Mouse (Mus musculus) hindbrain, embryonic 13.5 days (tissue): ENCODE measurements around the gene Smim20. TPM values are rescaled to one million over a fixed set of nuclear protein-coding genes. Genes with fewer than 3 reads are reported as not detected.
A peak's percentile ranks its signal among the peaks of the same experiment; 100 is the strongest.

Experiments used
- ATAC-seq: fragments of 200-750 bp; cut with Nextera tagmentation; 2 replicates; pipeline ENCODE4 v1.8.0; 2017; ENCODE audit warnings: moderate TSS enrichment; ENCODE audit not compliant: low FRiP score
- H3K27ac ChIP-seq: fragments of 300-500 bp; sonication (generic); 2 replicates; pipeline ENCODE4 v1.5.1; 2015; ENCODE audit warnings: inconsistent platforms, mild to moderate bottlenecking, moderate library complexity
- H3K27me3 ChIP-seq: fragments of 300-500 bp; sonication (generic); 2 replicates; pipeline ENCODE4 v1.6.1; 2015; ENCODE audit warnings: mild to moderate bottlenecking, inconsistent platforms
- H3K36me3 ChIP-seq: fragments of 300-500 bp; sonication (generic); 2 replicates; pipeline ENCODE4 v1.6.1; 2015; ENCODE audit warnings: mild to moderate bottlenecking, inconsistent platforms
- H3K4me1 ChIP-seq: fragments of 300-500 bp; sonication (generic); replicated peaks from 2 replicates; pipeline ENCODE4 v1.6.1; 2015; ENCODE audit warnings: inconsistent platforms
- H3K4me2 ChIP-seq: fragments of 300-500 bp; sonication (generic); 2 replicates; pipeline ENCODE4 v1.6.1; 2015; ENCODE audit warnings: inconsistent platforms, mild to moderate bottlenecking, moderate library complexity
- H3K4me3 ChIP-seq: fragments of 300-500 bp; sonication (generic); 2 replicates; pipeline ENCODE4 v1.5.1; 2015; ENCODE audit warnings: mild to moderate bottlenecking, inconsistent platforms
- H3K9ac ChIP-seq: fragments of 300-500 bp; sonication (generic); 2 replicates; pipeline ENCODE4 v1.6.1; 2015; ENCODE audit warnings: mild to moderate bottlenecking, inconsistent platforms
- H3K9me3 ChIP-seq: fragments of 300-500 bp; sonication (generic); 2 replicates; pipeline ENCODE4 v1.6.1; 2016; ENCODE audit warnings: inconsistent platforms
- WGBS: fragments of 180-500 bp; shearing (Covaris S2); methylation state at CpG from one replicate; pipeline ENCODE4 v1.1.7; 2015; 5-methylcytosine and 5-hydroxymethylcytosine counted together
- polyA plus RNA-seq: library from polyadenylated mRNA; unstranded; fragments of >200 nt; fragmentation: Nextera tagmentation; extraction: Ambion mirVana; gene quantifications from 2 replicates; pipeline ENCODE4 v1.2.1, GENCODE M21; 2015

Smim20 gene
- polyA plus RNA-seq, 1 experiment from 2014 or later = 76.6 TPM

- H3K9ac ChIP-seq = no peak overlapping the region
These were observed 22.6 kb downstream of the Smim20 start for GRCm38 (mm10) chr5:53289438-53289837.

GRCm38 (mm10) chr5:53294627-53295026 is 27.7 kb downstream of the Smim20 start:
- Histone ChIP-seq H3K4me3 (no peak overlapping the region), H3K4me2 (no peak overlapping the region), H3K36me3 (no peaks in the 10 kb centered on the region), H3K27me3 (no peaks in the 10 kb centered on the region), H3K9me3 (no peaks in the 10 kb centered on the region), H3K27ac (no peak overlapping the region), H3K4me1 (no peaks in the 10 kb centered on the region), H3K9ac (no peak overlapping the region)
- WGBS = 58% methylated on average over 5 of the region's 5 CpGs
- ATAC-seq = no peak

More at GRCm38 (mm10) chr5:53289438-53289837, 22.6 kb downstream of the Smim20 start:
- H3K4me1 ChIP-seq = peaks cover 7% of the 10 kb centered on the region; the same call in 1 of the 2 replicates
- no peak overlapping the region for H3K4me2 ChIP-seq
- H3K36me3 ChIP-seq = no peaks in the 10 kb centered on the region
- no peak overlapping the region for H3K27ac ChIP-seq
- H3K4me3 ChIP-seq = no peak overlapping the region
- no peaks in the 10 kb centered on the region for H3K27me3 ChIP-seq
- 27% methylated on average over 9 of the region's 9 CpGs for WGBS
- no peak for ATAC-seq
- no peaks in the 10 kb centered on the region for H3K9me3 ChIP-seq

- Histone ChIP-seq H3K27me3 (no peaks in the 10 kb centered on the region), H3K27ac (no peak overlapping the region), H3K9ac (no peak overlapping the region), H3K9me3 (no peaks in the 10 kb centered on the region), H3K4me3 (no peak overlapping the region), H3K4me2 (no peak overlapping the region), H3K4me1 (no peaks in the 10 kb centered on the region), H3K36me3 (no peaks in the 10 kb centered on the region)
- no peak for ATAC-seq
- 89% methylated on average over 4 of the region's 4 CpGs for WGBS
These were observed 30.1 kb downstream of the Smim20 start for GRCm38 (mm10) chr5:53296961-53297360.

GRCm38 (mm10) chr5:53301496-53301895 is 34.6 kb downstream of the Smim20 start:
- no peaks in the 10 kb centered on the region for H3K9me3 ChIP-seq
- ATAC-seq = 0 out of 2 replicates have a peak, but pooled peaks have one; percentile 36
- H3K4me3 ChIP-seq = no peak overlapping the region
- H3K36me3 ChIP-seq = no peaks in the 10 kb centered on the region
- H3K4me1 ChIP-seq = no peaks in the 10 kb centered on the region
- H3K9ac ChIP-seq = no peak overlapping the region
- H3K4me2 ChIP-seq = no peak overlapping the region
- WGBS = 51% methylated on average over 8 of the region's 8 CpGs
- no peaks in the 10 kb centered on the region for H3K27me3 ChIP-seq
- H3K27ac ChIP-seq = no peak overlapping the region

GRCm38 (mm10) chr5:53302895-53303670 is 36.2 kb downstream of the Smim20 start:
- WGBS = 78% methylated on average over 10 of the region's 10 CpGs
- ATAC-seq = no peak
- no peaks in the 10 kb centered on the region for H3K36me3 ChIP-seq
- no peaks in the 10 kb centered on the region for H3K27me3 ChIP-seq
- H3K4me2 ChIP-seq = no peak overlapping the region
- H3K4me1 ChIP-seq = no peaks in the 10 kb centered on the region
- no peak overlapping the region for H3K27ac ChIP-seq
- H3K4me3 ChIP-seq = no peak overlapping the region
- no peak overlapping the region for H3K9ac ChIP-seq
- no peaks in the 10 kb centered on the region for H3K9me3 ChIP-seq

- 97% methylated on average over 6 of the region's 6 CpGs for WGBS
- no peaks in the 10 kb centered on the region for H3K27me3 ChIP-seq
- H3K27ac ChIP-seq = no peak overlapping the region
- H3K9me3 ChIP-seq = no peaks in the 10 kb centered on the region
- H3K36me3 ChIP-seq = no peaks in the 10 kb centered on the region
- H3K4me2 ChIP-seq = no peak overlapping the region
- H3K4me3 ChIP-seq = no peak overlapping the region
- no peaks in the 10 kb centered on the region for H3K4me1 ChIP-seq
- no peak overlapping the region for H3K9ac ChIP-seq
- ATAC-seq = no peak
These were observed 37.1 kb downstream of the Smim20 start for GRCm38 (mm10) chr5:53303941-53304340.

GRCm38 (mm10) chr5:53304936-53305335 is 38.1 kb downstream of the Smim20 start:
- H3K9ac ChIP-seq = no peak overlapping the region
- no peak for ATAC-seq
- no peaks in the 10 kb centered on the region for H3K4me1 ChIP-seq
- H3K4me3 ChIP-seq = no peak overlapping the region
- 71% methylated on average over 4 of the region's 4 CpGs for WGBS
- H3K27me3 ChIP-seq = no peaks in the 10 kb centered on the region
- H3K4me2 ChIP-seq = no peak overlapping the region
- no peaks in the 10 kb centered on the region for H3K9me3 ChIP-seq
- no peaks in the 10 kb centered on the region for H3K36me3 ChIP-seq
- H3K27ac ChIP-seq = no peak overlapping the region

- H3K9ac ChIP-seq = no peak overlapping the region
- H3K36me3 ChIP-seq = no peaks in the 10 kb centered on the region
- H3K4me3 ChIP-seq = no peak overlapping the region
- no peaks in the 10 kb centered on the region for H3K27me3 ChIP-seq
- H3K27ac ChIP-seq = no peak overlapping the region
- H3K4me1 ChIP-seq = no peaks in the 10 kb centered on the region
- whole genome bisulfite sequencing = 93% methylated on average over 3 of the region's 3 CpGs
- no peaks in the 10 kb centered on the region for H3K9me3 ChIP-seq
- no peak for ATAC-seq
- H3K4me2 ChIP-seq = no peak overlapping the region
These were observed 40.0 kb downstream of the Smim20 start for GRCm38 (mm10) chr5:53306864-53307263.

GRCm38 (mm10) chr5:53307437-53307836 is 40.6 kb downstream of the Smim20 start:
- Histone ChIP-seq H3K9me3 (no peaks in the 10 kb centered on the region), H3K9ac (no peak overlapping the region), H3K4me3 (no peak overlapping the region), H3K4me1 (no peaks in the 10 kb centered on the region), H3K27ac (no peak overlapping the region), H3K27me3 (no peaks in the 10 kb centered on the region), H3K36me3 (no peaks in the 10 kb centered on the region), H3K4me2 (no peak overlapping the region)
- 94% methylated on average over 5 of the region's 5 CpGs for WGBS
- ATAC-seq = no peak

- Histone ChIP-seq H3K4me2 (no peak overlapping the region), H3K4me3 (no peak overlapping the region), H3K9me3 (no peaks in the 10 kb centered on the region), H3K4me1 (no peaks in the 10 kb centered on the region), H3K27me3 (no peaks in the 10 kb centered on the region), H3K27ac (no peak overlapping the region), H3K36me3 (no peaks in the 10 kb centered on the region), H3K9ac (no peak overlapping the region)
- WGBS = 86% methylated on average over 13 of the region's 13 CpGs
- ATAC-seq = no peak
These were observed 47.7 kb downstream of the Smim20 start for GRCm38 (mm10) chr5:53314404-53315167.

- 79% methylated on average over 2 of the region's 2 CpGs for WGBS
- Histone ChIP-seq H3K4me1 (no peaks in the 10 kb centered on the region), H3K4me3 (no peak overlapping the region), H3K4me2 (no peak overlapping the region), H3K9ac (no peak overlapping the region), H3K27ac (no peak overlapping the region), H3K36me3 (no peaks in the 10 kb centered on the region), H3K27me3 (no peaks in the 10 kb centered on the region), H3K9me3 (no peaks in the 10 kb centered on the region)
- ATAC-seq = no peak
These were observed 48.9 kb downstream of the Smim20 start for GRCm38 (mm10) chr5:53315829-53316228.

GRCm38 (mm10) chr5:53317396-53317795 is 50.5 kb downstream of the Smim20 start:
- Histone ChIP-seq H3K4me2 (no peak overlapping the region), H3K9ac (no peak overlapping the region), H3K9me3 (no peaks in the 10 kb centered on the region), H3K27me3 (no peaks in the 10 kb centered on the region), H3K36me3 (no peaks in the 10 kb centered on the region), H3K27ac (no peak overlapping the region), H3K4me3 (no peak overlapping the region), H3K4me1 (no peaks in the 10 kb centered on the region)
- no peak for ATAC-seq
- 80% methylated on average over 3 of the region's 3 CpGs for WGBS
